Mouse (Mus musculus): ENCODE results near the gene Pex26.

Pex26 gene

DNA sequence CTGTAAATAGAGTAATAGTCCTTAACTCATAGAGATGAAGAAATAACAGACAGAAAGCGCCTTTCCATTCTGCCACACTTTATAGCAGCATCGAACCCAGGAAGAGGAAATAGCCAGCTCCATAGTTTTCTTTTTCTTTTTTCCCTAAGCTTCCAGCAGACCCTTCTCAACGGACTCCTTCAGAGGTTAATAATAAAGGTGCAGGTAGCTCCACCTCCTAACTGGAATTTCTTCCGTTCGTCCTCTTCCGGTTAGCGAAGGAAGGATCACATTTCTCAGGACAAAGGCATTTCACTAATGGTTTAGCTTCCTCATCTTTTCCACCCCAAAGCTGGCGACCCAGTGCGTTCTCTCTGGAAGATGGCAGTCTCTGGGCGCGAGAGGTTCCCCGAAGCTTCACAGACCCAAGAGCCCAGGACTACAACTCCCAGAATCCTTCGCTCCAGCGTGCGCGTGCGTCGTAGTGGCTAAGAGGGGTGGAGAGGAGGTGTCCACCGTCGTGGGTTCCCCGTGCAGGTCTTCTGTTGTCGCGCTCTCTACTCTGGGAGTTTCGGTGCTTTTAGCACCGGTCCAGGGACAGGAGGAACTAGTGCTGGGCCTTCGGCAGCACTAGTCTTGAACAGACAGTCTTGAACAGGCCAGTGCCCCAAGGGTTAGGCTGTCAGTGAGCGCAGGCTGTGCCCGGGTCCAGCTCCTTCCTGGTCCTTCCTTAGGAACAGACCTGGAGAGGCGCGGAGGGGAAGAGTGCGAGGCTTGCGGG, at the start of gene Pex26:
Gene Pex26 (plus strand): TSS at position 254 of the 760 bp plus-strand sequence.
- DNase-seq (ENCODE audit: low spot score): peak; percentile 80

GRCm38 (mm10) chr6:121134249-121134648, 49.2 kb upstream of the Pex26 start:
- no peak for DNase-seq (ENCODE audit: low spot score)

DNA sequence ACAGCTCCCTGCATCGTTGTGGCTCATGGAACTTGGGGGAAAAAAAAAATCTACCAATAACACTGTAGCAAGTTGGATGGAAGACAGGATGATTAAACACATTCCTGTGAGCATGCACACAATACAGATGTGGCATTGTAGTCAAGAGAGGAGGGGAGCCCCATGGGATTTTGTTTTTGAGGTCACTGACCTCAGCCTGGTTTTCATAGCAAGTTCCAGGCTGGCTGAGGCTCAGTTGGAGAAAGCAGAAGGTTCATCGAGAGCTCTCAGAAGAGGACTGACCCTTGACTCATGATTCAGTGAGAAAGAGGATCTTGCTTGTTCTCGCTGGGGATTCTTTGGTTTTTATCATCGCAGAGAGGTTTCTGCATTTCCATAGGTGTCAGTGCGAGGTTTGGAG, 48.6 kb upstream of the Pex26 start:
- no peak for DNase-seq (ENCODE audit: low spot score)

DNA sequence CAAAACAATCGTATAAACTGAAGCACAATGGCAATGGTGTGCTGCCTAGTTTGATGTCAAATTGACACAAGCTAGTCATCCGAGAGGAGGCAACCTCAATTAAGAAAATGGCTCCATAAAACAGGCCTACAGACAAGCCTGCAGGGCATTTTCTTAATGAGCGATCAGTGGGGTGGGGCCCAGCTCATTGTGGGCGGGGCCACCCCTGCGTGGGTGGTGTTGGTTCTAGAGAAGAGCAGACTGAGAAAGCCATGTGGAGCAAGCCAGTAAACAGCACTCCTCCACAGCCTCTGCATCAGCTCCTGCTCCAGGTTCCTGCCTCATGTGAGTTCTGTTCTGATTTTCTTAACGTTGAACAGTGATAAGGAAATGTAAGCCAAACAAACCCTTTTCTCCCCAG, 46.2 kb upstream of the Pex26 start:
- DNase-seq (ENCODE audit: low spot score): no peak

DNA sequence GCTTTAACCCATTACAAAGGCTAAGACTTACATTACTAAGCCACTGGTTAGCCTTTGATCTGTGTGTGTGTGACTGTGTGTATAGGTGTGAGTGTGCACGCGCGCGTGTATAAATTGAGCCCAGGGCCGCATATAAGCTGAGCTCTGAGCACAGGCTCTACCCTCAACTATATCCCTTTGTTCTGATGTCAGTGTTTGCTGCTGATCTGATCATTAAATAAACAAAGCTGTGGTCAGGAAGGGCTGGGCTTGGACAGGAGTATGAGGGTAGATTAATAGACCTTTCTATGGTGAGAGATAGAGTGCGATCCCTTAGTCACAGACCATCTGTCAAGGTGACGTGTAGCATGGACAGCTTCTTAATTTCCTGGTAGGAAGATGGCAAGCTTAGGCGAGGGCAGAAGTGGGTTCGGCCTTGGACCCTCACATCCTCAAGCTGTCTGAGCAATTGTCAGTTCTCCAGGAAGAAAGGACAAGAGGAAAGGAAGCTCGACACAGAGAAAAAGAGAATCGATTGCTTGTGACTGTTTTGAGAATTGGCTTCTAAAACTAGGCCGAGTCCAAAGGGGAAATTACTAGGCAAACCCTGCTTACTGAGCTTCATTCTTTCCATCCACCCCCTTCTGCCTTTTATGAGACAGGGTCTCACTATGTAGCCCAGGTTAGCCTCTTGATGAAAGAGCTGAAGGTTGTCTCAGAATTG, 45.0 kb upstream of the Pex26 start:
- DNase-seq (ENCODE audit: low spot score): no peak

DNA sequence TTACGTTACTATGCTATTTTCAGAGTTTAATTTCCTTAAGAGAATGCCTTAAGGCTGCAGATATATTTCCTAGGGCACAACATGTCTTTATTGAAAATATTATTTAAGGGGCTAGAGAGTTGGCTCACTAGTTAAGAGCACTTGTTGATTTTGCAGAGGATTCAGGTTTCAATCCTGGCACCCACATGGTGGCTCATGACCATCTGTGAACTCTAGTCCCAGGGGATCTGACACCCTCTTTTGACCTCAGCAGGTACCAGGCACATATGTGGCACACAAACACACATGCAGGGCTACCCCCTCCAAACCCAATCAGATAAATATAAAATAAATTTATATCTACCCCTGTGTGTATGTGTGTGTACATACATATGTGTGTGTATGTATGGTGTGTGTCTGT, 44.2 kb upstream of the Pex26 start:
- no peak for DNase-seq (ENCODE audit: low spot score)

GRCm38 (mm10) chr6:121142298-121142697, 41.2 kb upstream of the Pex26 start:
- DNase-seq (ENCODE audit: low spot score): no peak

DNA sequence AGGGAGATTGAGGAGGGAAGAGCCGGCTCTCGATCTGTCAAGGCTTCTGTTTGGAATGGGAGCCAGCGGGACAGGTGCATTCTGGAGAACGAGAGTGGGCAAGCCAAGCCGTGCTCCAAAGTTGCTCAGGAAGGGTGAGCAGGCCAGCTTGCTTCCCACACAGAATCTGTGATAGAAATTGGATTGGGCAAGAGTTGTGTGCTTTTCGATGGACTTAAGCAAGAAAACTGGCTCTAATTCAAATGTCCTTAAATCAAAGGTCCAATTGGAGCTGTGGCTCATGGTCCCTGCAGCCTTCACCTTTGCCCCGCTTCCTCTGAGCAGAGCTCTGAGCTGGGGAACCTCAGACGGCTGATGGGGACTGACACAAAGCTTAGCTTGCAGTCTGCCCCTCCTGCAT, 40.0 kb upstream of the Pex26 start:
- peak; percentile 72 for DNase-seq (ENCODE audit: low spot score)

DNA sequence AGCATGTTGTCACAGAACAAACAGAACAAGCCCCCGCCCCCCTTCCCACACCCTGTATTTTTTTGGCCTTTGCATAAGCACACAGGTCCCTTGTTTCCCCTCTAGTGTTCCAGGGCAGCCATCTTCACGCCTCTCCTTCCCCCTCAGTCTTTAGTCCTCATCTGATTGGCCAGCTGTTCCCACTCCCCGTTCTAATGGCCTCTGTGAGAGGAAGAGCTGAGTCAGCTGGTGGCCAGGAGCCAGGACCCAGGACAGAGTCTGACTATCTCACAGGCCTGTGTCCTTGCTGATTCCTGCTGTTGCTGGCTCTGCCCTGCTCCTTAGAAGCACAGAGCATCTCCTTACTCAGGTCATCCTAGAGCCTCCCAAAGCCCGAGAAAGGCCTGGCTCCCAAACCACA, 39.4 kb upstream of the Pex26 start:
- peak; percentile 90 for DNase-seq (ENCODE audit: low spot score)

DNA sequence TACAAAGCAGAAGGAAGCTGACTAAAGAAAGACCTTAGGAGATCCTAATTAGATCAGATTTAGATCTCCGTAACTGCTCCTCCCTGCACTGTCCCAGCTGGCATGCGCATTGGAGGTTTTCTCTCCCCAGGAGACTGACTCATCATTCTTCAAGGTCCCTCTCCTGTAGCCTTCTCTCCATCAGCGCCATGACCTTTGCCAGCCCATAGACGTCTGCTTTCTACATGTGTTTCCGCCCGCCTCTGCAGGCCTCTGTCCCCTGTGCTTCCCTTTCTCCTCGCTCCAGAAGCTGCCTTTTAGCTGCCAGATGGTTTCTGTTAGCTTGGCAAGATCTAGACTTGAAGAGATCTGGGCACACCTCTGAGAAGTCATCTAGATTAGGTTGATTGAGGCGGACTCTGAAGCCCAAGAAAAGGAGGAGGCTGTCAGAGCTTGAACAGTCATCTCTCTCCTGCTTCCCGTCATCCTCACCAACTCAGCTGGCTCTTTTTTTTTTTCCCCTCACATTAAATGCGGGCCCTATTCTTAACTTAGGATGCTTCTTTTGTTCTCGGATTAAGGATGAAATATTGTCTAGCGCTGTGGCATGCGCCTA, 38.4 kb upstream of the Pex26 start:
- DNase-seq (ENCODE audit: low spot score): peak; percentile 60

DNA sequence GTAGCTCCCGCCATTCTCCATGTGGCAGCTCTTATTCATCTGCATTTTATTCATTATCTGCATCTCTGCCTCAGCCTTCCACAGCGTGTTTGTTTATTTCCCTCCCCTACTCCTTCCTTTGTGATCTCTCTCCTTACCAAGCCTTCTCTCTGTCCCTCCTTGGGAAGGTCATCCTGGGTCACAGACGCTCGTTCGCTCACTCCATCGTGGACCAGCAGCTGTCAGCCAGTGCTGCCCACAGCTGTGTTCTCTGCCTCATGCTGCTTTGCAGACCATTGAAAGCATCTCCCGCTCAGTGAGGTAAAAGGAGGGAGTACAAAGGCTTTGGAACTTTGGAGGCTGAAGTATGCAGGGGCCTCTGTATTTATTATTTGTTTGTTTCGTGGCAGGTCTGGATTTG, 37.6 kb upstream of the Pex26 start:
- DNase-seq (ENCODE audit: low spot score): no peak

DNA sequence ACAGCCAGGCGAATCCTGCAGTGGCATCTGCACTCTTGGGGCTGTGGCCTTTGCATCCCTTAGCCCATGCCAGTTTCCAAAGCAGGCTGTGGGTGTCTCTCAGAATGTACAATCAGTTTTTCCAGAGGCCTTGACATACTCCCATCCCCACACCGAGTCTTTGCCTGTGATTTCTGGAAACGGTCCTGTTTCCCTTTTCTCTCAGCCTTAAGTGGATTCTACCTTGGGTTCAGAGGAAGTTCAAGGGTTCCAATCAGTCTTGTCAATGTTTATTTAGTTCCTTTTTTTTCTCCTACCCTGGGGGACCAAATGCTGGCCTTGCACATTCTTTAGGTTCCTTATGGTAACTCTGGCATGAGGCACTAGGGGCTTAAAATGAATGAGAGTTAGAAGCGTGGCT, 36.7 kb upstream of the Pex26 start:
- DNase-seq (ENCODE audit: low spot score): no peak

DNA sequence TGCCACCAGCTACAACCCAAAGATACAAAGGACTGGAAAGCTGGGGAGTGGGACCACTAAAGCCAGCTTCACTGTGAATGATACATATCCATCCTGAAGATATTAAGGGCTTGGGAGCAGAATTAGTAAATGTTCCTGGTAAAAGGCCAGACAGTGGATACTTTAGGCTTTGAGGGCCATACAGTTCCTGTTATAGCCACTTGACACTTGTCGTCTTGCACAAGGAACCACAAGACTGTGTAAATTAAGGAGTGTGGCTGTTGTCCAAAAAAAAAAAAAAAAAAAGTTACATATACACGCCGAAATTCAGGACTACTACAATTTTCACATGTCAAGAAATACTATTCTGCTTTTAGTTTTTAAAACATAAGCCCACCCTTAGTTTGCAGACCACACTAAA, 35.1 kb upstream of the Pex26 start:
- no peak for DNase-seq (ENCODE audit: low spot score)

DNA sequence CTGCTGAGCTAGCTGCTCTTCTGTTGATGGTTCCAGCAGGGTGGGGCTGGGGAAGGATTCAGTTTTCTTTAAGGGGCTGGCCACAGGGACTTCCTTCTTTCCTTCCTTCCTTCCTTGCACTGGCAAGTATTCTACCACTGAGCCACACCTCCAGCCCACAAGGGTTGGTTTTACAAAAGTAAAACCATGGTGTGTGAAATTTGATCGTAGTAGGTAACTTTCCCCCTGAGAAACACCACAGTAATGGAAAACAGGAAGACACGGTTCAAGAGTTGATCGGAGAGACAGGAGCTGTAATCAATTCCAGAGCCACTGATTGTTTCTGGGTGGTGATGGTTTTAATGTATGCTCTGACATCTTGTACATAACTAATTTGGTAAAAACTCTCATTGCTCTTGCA, 34.0 kb upstream of the Pex26 start:
- DNase-seq (ENCODE audit: low spot score): no peak

DNA sequence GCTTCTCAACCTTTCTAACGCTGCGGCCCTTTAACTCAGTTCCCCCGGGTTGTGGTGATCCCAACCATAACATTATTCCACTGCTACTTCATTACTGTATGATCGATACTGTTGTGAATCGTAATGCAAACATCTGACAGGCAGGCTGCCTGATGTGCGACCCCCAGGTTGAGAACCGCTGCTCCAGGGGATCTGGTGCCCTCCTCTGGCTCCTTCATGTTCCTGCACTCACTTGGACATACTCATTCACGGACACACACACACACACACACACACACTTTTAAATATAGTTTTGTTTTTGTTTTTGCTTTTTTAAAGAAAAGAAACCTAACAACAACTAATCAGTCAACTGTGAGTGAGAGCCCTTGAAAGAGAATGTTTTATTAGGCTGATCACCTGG, 33.3 kb upstream of the Pex26 start:
- DNase-seq (ENCODE audit: low spot score): no peak

GRCm38 (mm10) chr6:121151732-121152131, 31.7 kb upstream of the Pex26 start:
- peak; percentile 91 for DNase-seq (ENCODE audit: low spot score)

GRCm38 (mm10) chr6:121153177-121153576, 30.3 kb upstream of the Pex26 start:
- DNase-seq (ENCODE audit: low spot score): no peak

DNA sequence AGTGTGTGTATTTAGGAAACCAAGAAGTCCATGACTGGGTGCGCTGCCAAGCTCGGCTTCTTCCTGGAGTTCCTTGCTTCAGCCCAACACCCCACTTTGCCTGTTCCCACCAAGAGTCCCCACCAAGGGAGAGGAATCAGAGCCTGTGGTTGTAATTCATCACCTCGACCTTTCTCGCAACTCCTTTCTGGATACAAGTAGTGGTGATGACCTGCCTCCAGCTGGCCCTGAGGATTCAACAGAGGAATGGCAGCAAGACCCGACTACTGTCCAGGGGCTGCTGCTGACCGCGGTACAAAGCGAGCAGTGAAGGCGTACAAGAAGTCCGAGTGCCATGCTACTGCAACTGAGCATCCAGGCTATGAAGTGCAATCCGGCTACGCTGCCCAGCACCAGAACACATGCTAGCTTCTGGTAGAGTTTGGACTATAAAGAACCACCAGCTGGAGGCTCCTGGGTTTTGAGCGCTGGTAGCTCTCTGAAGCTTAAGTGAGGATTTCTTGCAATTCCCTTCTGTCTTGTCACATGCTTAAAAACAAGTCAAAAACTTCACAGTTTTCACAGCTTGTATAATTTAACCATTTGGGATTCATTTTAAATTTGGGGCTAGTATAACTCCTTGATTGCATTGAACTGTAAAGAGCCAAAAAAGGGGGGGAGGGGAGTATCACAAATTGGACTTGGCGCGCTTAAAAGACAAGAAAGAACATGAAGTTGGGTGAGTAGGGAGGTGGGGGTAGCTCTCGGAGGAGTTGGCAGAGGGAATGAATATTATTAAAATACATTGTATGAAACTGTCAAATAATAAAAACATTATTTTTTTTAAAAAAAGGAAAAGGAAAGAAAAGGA, 28.8 kb upstream of the Pex26 start:
- no peak for DNase-seq (ENCODE audit: low spot score)

GRCm38 (mm10) chr6:121156030-121156429, 27.4 kb upstream of the Pex26 start:
- no peak for DNase-seq (ENCODE audit: low spot score)

GRCm38 (mm10) chr6:121159616-121160015, 23.9 kb upstream of the Pex26 start:
- no peak for DNase-seq (ENCODE audit: low spot score)

DNA sequence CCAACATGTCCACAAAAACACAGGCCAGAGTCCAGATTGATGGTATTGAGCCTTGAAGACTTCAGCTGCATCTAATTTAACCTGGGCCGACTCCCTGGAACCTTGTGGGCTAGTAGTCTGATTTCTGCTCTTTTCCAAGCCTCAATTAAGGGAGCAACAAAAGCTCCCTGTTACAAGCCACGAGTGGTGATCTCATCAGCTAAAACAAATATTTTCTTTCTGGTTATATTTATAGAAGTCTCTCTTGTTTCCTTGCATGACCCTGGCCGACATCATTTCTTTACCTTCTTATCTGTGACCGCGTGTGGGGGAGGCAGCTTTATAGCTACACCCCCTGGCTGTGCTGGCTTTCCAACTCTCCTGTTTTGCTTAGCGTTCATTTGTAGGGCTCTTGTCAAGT, 23.3 kb upstream of the Pex26 start:
- peak; percentile 59 for DNase-seq (ENCODE audit: low spot score)

DNA sequence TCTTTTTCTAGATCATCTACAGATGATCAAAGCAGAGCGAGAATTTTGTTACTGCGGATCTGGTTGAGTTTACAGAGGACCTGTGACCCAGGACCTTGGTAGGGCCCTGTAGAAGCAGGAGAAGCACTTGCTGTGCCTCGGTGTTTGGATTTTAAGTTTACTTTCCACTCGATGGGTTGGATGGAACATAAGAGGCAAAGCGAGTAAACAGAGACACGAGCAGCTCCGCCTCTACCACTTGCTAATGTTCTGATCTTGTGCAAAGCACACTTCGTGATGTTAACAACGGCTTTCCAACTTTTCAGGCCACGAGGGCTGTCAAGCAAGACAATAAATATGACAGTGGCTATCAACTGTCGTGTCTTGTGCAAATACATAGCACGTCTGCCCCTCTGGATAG, 20.9 kb upstream of the Pex26 start:
- DNase-seq (ENCODE audit: low spot score): no peak

Measured in ovary, adult 18-20 months (tissue).